Mouse (Mus musculus) limb, embryonic 12.5 days (tissue): Measurements from ENCODE around the gene Gp5. TPM values are rescaled to one million over a fixed set of nuclear protein-coding genes. Genes with fewer than 3 reads are reported as not detected.

Experiments used
- ATAC-seq: fragments of 200-750 bp; cut with Nextera tagmentation; 2 replicates; pipeline ENCODE4 v1.8.0; 2017; ENCODE audit warnings: low read depth, moderate TSS enrichment; ENCODE audit not compliant: insufficient number of reproducible peaks, insufficient read depth, low FRiP score, low TSS enrichment
- H3K27ac ChIP-seq: fragments of 300-500 bp; sonication (generic); 2 replicates; pipeline ENCODE4 v1.5.1; 2016; ENCODE audit warnings: mild to moderate bottlenecking, moderate library complexity
- H3K27me3 ChIP-seq: fragments of 300-500 bp; sonication (generic); 2 replicates; pipeline ENCODE4 v1.6.1; 2016; ENCODE audit warnings: mild to moderate bottlenecking, moderate library complexity
- H3K36me3 ChIP-seq: fragments of 300-500 bp; sonication (generic); 2 replicates; pipeline ENCODE4 v1.6.1; 2016; ENCODE audit warnings: mild to moderate bottlenecking, moderate library complexity
- H3K4me1 ChIP-seq: fragments of 300-500 bp; sonication (generic); replicated peaks from 2 replicates; pipeline ENCODE4 v1.6.1; 2016
- H3K4me2 ChIP-seq: fragments of 300-500 bp; sonication (generic); 2 replicates; pipeline ENCODE4 v1.6.1; 2016; ENCODE audit warnings: mild to moderate bottlenecking, moderate library complexity
- H3K4me3 ChIP-seq: fragments of 300-500 bp; sonication (generic); replicated peaks from 2 replicates; pipeline ENCODE4 v1.5.1; 2016; ENCODE audit warnings: mild to moderate bottlenecking
- H3K9ac ChIP-seq: fragments of 300-500 bp; sonication (generic); replicated peaks from 2 replicates; pipeline ENCODE4 v1.6.1; 2016; ENCODE audit warnings: mild to moderate bottlenecking, moderate library complexity
- H3K9me3 ChIP-seq: fragments of 300-500 bp; sonication (generic); 2 replicates; pipeline ENCODE4 v1.6.1; 2016; ENCODE audit warnings: mild to moderate bottlenecking, moderate library complexity
- WGBS: fragments of 180-500 bp; shearing (Covaris S2); methylation state at CpG from one replicate; pipeline ENCODE4 v1.1.7; 2016; 5-methylcytosine and 5-hydroxymethylcytosine counted together
- polyA plus RNA-seq: library from polyadenylated mRNA; unstranded; fragments of >200 nt; fragmentation: Nextera tagmentation; extraction: Ambion mirVana; gene quantifications from 2 replicates; pipeline ENCODE4 v1.2.1, GENCODE M21; 2016

Gene Gp5
- polyA plus RNA-seq, 1 experiment from 2014 or later, result 1.7 TPM

DNA sequence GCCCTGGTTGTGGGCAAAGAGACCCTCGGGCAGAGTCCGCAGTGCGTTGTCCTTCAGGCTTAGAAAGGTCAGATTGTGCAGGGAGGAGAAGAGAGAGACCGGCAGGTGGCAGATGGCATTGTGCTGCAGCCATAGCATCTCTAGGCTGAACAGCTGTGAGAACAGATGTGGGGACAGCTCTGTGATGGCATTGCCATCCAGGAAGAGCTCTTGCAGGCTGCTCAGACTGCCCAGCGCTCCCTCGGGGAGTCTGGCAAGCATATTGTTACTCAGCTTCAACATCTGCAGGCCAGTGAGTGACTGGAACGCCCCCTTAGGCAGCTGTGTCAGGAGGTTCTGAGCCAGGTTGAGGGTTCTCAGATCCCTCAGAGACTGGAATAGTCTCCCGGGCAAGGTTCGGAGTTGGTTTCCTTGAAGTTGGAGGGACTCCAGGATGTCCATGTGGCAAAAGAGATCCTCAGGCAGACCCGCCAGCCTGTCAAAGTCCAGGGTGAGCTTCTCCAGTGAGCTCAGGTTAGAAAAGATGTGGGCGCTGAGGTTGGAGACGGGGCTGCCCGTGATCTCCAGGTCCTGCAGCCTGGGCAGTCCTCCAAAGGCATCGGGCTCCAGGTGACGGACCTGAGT, 50.5 kb downstream of the Gp5 start:
- no peak overlapping the region for H3K4me2 ChIP-seq
- 86% methylated on average over 15 of the region's 15 CpGs for WGBS
- H3K9me3 ChIP-seq, result no peaks in the 10 kb centered on the region
- H3K9ac ChIP-seq, result no peak overlapping the region
- no peaks in the 10 kb centered on the region for H3K36me3 ChIP-seq
- H3K27ac ChIP-seq, result no peak overlapping the region
- no peak for ATAC-seq
- H3K4me3 ChIP-seq, result no peak overlapping the region
- H3K27me3 ChIP-seq, result no peaks in the 10 kb centered on the region
- H3K4me1 ChIP-seq, result 0 out of 2 replicates have a peak, but pooled peaks cover 3% of the 10 kb centered on the region

DNA sequence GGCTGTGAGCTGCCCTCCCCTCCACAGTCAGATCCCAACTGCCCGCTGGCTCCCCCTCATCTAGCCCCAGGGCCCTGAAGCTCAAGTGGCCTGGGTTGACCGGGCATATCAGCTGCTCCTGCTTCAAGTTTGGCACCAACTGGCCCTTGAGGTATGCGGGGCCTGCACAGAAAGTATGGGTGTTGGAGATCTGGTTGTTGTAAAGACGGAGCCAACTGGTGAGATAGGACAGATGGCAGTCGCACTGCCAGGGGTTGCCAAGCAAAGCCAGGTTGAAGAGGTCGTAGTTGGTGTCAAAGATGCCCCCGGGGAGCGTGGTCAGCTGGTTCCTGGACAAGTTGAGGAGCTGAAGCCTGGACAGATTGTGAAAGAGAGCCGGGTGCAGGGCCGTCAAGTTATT, 51.1 kb downstream of the Gp5 start:
- Histone ChIP-seq H3K27me3 (no peaks in the 10 kb centered on the region), H3K4me1 (0 out of 2 replicates have a peak, but pooled peaks cover 5% of the 10 kb centered on the region), H3K4me2 (no peak overlapping the region), H3K36me3 (no peaks in the 10 kb centered on the region), H3K27ac (no peak overlapping the region), H3K9ac (no peak overlapping the region), H3K9me3 (no peaks in the 10 kb centered on the region), H3K4me3 (no peak overlapping the region)
- 87% methylated on average over 10 of the region's 10 CpGs for WGBS
- no peak for ATAC-seq

DNA sequence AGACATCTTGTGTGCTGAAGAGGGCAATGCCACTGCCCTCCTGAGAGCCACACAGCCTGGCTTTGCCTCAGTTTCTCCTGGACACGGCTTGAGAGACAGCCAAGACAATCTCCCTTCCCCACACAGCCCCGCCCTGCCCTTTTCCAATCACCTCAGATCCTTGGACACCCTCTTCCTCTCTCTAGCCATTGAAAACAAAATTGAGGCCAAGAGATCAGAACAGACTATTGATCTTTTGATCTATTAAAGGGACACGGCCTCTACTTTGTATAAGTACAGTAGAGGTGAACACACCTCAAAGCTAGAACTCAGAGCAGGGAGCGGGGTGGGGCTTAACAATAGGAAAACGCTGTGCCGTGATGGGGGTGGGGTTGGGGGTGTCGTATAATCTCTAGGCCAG, 52.1 kb downstream of the Gp5 start:
- no peaks in the 10 kb centered on the region for H3K27me3 ChIP-seq
- H3K9ac ChIP-seq, result no peak overlapping the region
- H3K4me2 ChIP-seq, result no peak overlapping the region
- H3K36me3 ChIP-seq, result no peaks in the 10 kb centered on the region
- H3K27ac ChIP-seq, result no peak overlapping the region
- H3K4me1 ChIP-seq, result 0 out of 2 replicates have a peak, but pooled peaks cover 5% of the 10 kb centered on the region
- ATAC-seq, result no peak
- H3K9me3 ChIP-seq, result no peaks in the 10 kb centered on the region
- H3K4me3 ChIP-seq, result no peak overlapping the region
- 87% methylated on average over 7 of the region's 7 CpGs for WGBS

DNA sequence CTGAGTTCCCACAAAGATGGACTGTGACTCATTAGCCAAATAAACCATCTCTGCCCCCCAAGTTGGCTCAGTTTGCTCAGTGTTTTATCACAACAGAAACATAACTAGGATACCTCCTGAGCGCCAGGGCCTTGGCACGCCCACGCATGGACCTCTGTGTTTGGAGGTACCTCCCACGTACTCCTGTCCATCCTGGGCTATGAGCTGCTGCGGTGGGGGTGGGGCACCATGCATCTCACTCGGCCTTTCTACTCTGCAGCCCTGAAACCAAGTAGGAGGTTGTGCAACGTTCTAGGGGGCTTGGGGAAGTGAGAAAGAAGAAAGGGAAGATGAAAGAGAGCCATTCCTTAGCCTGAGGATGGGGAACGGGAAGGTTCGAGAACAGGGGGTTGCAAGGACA, 52.9 kb downstream of the Gp5 start:
- Histone ChIP-seq H3K27ac (no peak overlapping the region), H3K27me3 (no peaks in the 10 kb centered on the region), H3K4me2 (no peak overlapping the region), H3K4me3 (no peak overlapping the region), H3K9me3 (no peaks in the 10 kb centered on the region), H3K36me3 (no peaks in the 10 kb centered on the region), H3K9ac (no peak overlapping the region), H3K4me1 (0 out of 2 replicates have a peak, but pooled peaks cover 6% of the 10 kb centered on the region)
- 79% methylated on average over 9 of the region's 9 CpGs for WGBS
- ATAC-seq, result no peak

Other genes starting within 250 kb of the Gp5 start
- gene Hes1, start 246.4 kb downstream of the Gp5 start, polyA plus RNA-seq, result 74.9 and 76.9 TPM in 2 replicates
- not detected in 2 replicates for gene Cpn2, start 43.3 kb downstream of the Gp5 start, polyA plus RNA-seq
- gene Lrrc15, start 27.5 kb downstream of the Gp5 start, polyA plus RNA-seq, result 0.84 and 0.90 TPM in 2 replicates
- 13.2 and 14.4 TPM in 2 replicates for gene Atp13a3, start 95.2 kb upstream of the Gp5 start, polyA plus RNA-seq
- gene Tmem44, start 240.1 kb upstream of the Gp5 start, polyA plus RNA-seq, result 27.5 and 29.5 TPM in 2 replicates